Mouse (Mus musculus) heart, embryonic 14.5 days (tissue): ENCODE results near the gene BC017158. TPM values are rescaled to one million over a fixed set of nuclear protein-coding genes. Genes with fewer than 3 reads are reported as not detected.

Experiments used
- ATAC-seq: fragments of 200-750 bp; cut with Nextera tagmentation; 2 replicates; pipeline ENCODE4 v1.8.0; 2017; ENCODE audit warnings: low read depth, moderate TSS enrichment; ENCODE audit not compliant: insufficient number of reproducible peaks, insufficient read depth, low FRiP score
- H3K27ac ChIP-seq, 2 experiments: fragments of 200-500 bp in 1 of 2; fragments of 300-500 bp in 1 of 2; sonication (generic) in 1 of 2; replicated peaks in 1 of 2; 2 replicates each; pipeline ENCODE4 v1.5.1; 2012 to 2014; ENCODE audit warnings: low read depth in 2 of 2, low read length in 2 of 2, control low read depth in 1 of 2, mild to moderate bottlenecking in 1 of 2, mixed read lengths in 1 of 2; ENCODE audit not compliant: control insufficient read depth in 1 of 2, insufficient read depth in 1 of 2
- H3K27me3 ChIP-seq: fragments of 300-500 bp; sonication (generic); 2 replicates; pipeline ENCODE4 v1.6.1; 2014; ENCODE audit warnings: mild to moderate bottlenecking, low read length, control low read depth; ENCODE audit not compliant: control insufficient read depth, insufficient read depth
- H3K36me3 ChIP-seq: fragments of 300-500 bp; sonication (generic); 2 replicates; pipeline ENCODE4 v1.6.1; 2014; ENCODE audit warnings: mild to moderate bottlenecking, control low read depth, low read length, mixed read lengths; ENCODE audit not compliant: control insufficient read depth, insufficient read depth
- H3K4me1 ChIP-seq, 2 experiments: fragments of 200-500 bp in 1 of 2; fragments of 300-500 bp in 1 of 2; sonication (generic) in 1 of 2; 2 replicates each; pipeline ENCODE4 v1.6.1; 2012 to 2014; ENCODE audit warnings: low read length in 2 of 2, control low read depth in 1 of 2, mixed read lengths in 1 of 2; ENCODE audit not compliant: control insufficient read depth in 2 of 2, insufficient read depth in 2 of 2
- H3K4me2 ChIP-seq: fragments of 300-500 bp; sonication (generic); 2 replicates; pipeline ENCODE4 v1.6.1; 2014; ENCODE audit warnings: mild to moderate bottlenecking, low read length
- H3K4me3 ChIP-seq, 2 experiments: fragments of 200-500 bp in 1 of 2; fragments of 300-500 bp in 1 of 2; sonication (generic) in 1 of 2; 2 replicates each; pipeline ENCODE4 v1.5.1; 2012 to 2014; ENCODE audit warnings: low read length in 2 of 2, mild to moderate bottlenecking in 2 of 2, control low read depth in 1 of 2, low read depth in 1 of 2, moderate library complexity in 1 of 2; ENCODE audit not compliant: control insufficient read depth in 1 of 2, insufficient read depth in 1 of 2
- H3K9ac ChIP-seq: fragments of 300-500 bp; sonication (generic); 2 replicates; pipeline ENCODE4 v1.6.1; 2014; ENCODE audit warnings: mild to moderate bottlenecking, low read length
- H3K9me3 ChIP-seq: fragments of 300-500 bp; sonication (generic); 2 replicates; pipeline ENCODE4 v1.6.1; 2016; ENCODE audit warnings: low read length, control low read depth; ENCODE audit not compliant: control insufficient read depth
- whole genome bisulfite sequencing: fragments of 180-500 bp; shearing (Covaris S2); extraction: QIAGEN DNeasy Blood & Tissue Kit; methylation state at CpG from one replicate; pipeline ENCODE4 v1.1.7; 2014; 5-methylcytosine and 5-hydroxymethylcytosine counted together
- polyA plus RNA-seq: library from polyadenylated mRNA; unstranded; fragments of >200 nt; fragmentation: Nextera tagmentation; extraction: Ambion mirVana; gene quantifications from 2 replicates; pipeline ENCODE4 v1.2.1, GENCODE M21; 2014

Gene BC017158
- polyA plus RNA-seq, 1 experiment from 2014 or later: 16.3 TPM

GRCm38 (mm10) chr7:128296514-128296913 lies 1.5 kb downstream of the BC017158 start:
- Histone ChIP-seq H3K4me1 (peaks cover 2 to 13% of the 10 kb centered on the region in 2 experiments), H3K4me3 (no peak overlapping the region), H3K9ac (no peak overlapping the region), H3K4me2 (no peak overlapping the region), H3K9me3 (no peaks in the 10 kb centered on the region), H3K36me3 (peaks cover 23% of the 10 kb centered on the region), H3K27ac (no peak overlapping the region), H3K27me3 (no peaks in the 10 kb centered on the region)
- ATAC-seq: no peak
- WGBS: 73% methylated on average over 3 of the region's 3 CpGs

GRCm38 (mm10) chr7:128294785-128295184 lies 3.2 kb downstream of the BC017158 start:
- ATAC-seq: no peak
- Histone ChIP-seq H3K27me3 (no peaks in the 10 kb centered on the region), H3K4me1 (peaks cover 2 to 13% of the 10 kb centered on the region in 2 experiments), H3K4me2 (no peak overlapping the region), H3K4me3 (no peak overlapping the region), H3K9me3 (no peaks in the 10 kb centered on the region), H3K27ac (no peak overlapping the region), H3K9ac (no peak overlapping the region), H3K36me3 (peaks cover 34% of the 10 kb centered on the region)
- WGBS: 83% methylated on average over 10 of the region's 10 CpGs

GRCm38 (mm10) chr7:128288923-128289544 lies 8.9 kb downstream of the BC017158 start:
- no peaks in the 10 kb centered on the region for H3K27me3 ChIP-seq
- 15% methylated on average over 9 of the region's 9 CpGs for WGBS
- H3K36me3 ChIP-seq: peaks cover 40% of the 10 kb centered on the region
- H3K4me2 ChIP-seq: peak overlapping the region; percentile 51
- peak; percentile 51 for ATAC-seq
- H3K4me1 ChIP-seq: peaks cover 9 to 16% of the 10 kb centered on the region in 2 experiments
- no peaks in the 10 kb centered on the region for H3K9me3 ChIP-seq
- peak overlapping the region; percentile 61 for H3K9ac ChIP-seq
- peak overlapping the region in 1 of 2 experiments; percentile 5; a peak in 1 of 4 replicates for H3K4me3 ChIP-seq
- H3K27ac ChIP-seq: peak overlapping the region; percentile 40 to 76

DNA sequence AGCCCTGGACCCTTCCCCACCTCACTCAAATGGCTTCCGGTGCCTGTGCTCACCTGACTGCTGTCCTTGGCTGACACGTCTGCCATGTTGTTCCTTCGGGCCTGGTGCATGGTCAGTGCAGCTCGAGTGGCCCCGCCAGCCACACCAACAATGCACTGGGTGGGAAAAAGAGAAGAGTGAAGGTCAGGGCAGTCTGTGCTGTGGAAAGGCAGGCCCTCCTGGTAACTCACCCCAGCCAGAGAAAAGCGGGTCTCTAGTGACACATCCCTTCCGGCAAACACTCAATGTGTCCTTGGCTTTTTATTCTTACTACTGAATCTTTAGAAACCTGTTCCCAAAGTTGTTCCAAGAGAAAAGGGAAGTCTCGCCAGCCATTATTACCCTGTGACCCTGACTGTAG lies 12.9 kb downstream of the BC017158 start:
- ATAC-seq: no peak

DNA sequence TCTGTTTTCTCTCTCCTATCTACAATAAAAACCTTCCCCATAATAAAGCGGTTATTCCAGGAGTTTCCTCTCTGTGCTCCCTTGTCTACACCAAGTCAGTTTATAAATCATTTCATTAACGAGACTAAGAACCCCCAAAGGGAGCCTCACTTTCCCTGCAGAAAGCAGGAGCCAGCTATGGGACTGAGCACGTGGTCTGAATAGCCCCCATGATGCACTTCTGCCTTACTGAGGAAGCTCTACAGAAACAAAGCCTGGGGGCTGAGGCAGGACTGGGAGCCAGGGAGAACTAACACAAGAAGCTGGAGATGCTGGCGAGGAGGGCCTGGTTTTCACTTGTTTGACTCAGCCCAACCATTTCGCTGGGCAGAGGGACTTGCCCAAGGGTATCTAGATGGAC lies 13.9 kb downstream of the BC017158 start:
- no peak overlapping the region for H3K27ac ChIP-seq
- no peaks in the 10 kb centered on the region for H3K27me3 ChIP-seq
- no peak overlapping the region for H3K9ac ChIP-seq
- no peak for ATAC-seq
- H3K4me2 ChIP-seq: no peak overlapping the region
- peaks cover 36% of the 10 kb centered on the region for H3K36me3 ChIP-seq
- 65% methylated on average over 5 of the region's 5 CpGs for WGBS
- no peaks in the 10 kb centered on the region for H3K9me3 ChIP-seq
- no peak overlapping the region for H3K4me3 ChIP-seq
- peaks cover 4 to 17% of the 10 kb centered on the region in 2 experiments for H3K4me1 ChIP-seq

More for the DNA sequence above, 12.9 kb downstream of the BC017158 start:
- Histone ChIP-seq H3K27ac (no peak overlapping the region), H3K9me3 (no peaks in the 10 kb centered on the region), H3K27me3 (no peaks in the 10 kb centered on the region), H3K9ac (no peak overlapping the region), H3K36me3 (peaks cover 30% of the 10 kb centered on the region), H3K4me1 (peaks cover 9 to 23% of the 10 kb centered on the region in 2 experiments), H3K4me2 (no peak overlapping the region), H3K4me3 (no peak overlapping the region)
- 87% methylated on average over 8 of the region's 8 CpGs for WGBS

GRCm38 (mm10) chr7:128282532-128283244 lies 15.3 kb downstream of the BC017158 start:
- H3K9ac ChIP-seq: no peak overlapping the region
- ATAC-seq: no peak

DNA sequence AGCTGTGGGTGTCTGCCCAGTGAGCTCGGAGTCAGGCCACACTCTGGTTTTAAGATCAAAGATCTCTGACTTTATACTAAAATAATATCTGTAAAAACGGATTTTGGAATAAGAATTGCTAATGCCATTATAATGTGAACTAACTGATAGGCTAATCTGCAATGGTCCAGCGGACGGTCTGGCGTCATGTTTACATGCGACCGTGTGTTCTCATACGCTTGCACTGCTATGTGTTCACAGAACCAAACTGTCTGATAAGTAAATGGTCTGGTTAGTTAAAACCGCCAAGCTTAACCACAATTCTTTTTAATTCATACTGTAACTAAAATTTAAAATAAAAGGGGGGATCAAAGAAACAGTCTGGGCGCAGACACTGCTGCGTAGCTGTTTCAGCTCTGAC lies 16.2 kb downstream of the BC017158 start:
- ATAC-seq: no peak
- Histone ChIP-seq H3K27ac (no peak overlapping the region), H3K27me3 (no peaks in the 10 kb centered on the region), H3K4me2 (no peak overlapping the region), H3K9ac (no peak overlapping the region), H3K4me3 (no peak overlapping the region), H3K4me1 (peaks cover 0 to 7% of the 10 kb centered on the region in 2 experiments; a peak in 3 of 4 replicates), H3K9me3 (no peaks in the 10 kb centered on the region), H3K36me3 (peaks cover 34% of the 10 kb centered on the region)
- WGBS: 82% methylated on average over 11 of the region's 11 CpGs

More at GRCm38 (mm10) chr7:128282532-128283244, 15.3 kb downstream of the BC017158 start:
- Histone ChIP-seq H3K4me1 (peaks cover 0 to 7% of the 10 kb centered on the region in 2 experiments; a peak in 3 of 4 replicates), H3K4me2 (no peak overlapping the region), H3K27ac (no peak overlapping the region; a peak in 1 of 4 replicates), H3K27me3 (no peaks in the 10 kb centered on the region), H3K4me3 (no peak overlapping the region), H3K9me3 (no peaks in the 10 kb centered on the region), H3K36me3 (peaks cover 34% of the 10 kb centered on the region)
- 31% methylated on average over 7 of the region's 7 CpGs for WGBS
